Mouse (Mus musculus) embryonic facial prominence, embryonic 14.5 days (tissue): ENCODE data around the gene Cpsf4l. TPM values are rescaled to one million over a fixed set of nuclear protein-coding genes. Genes with fewer than 3 reads are reported as not detected.

Experiments used
- ATAC-seq: fragments of 200-750 bp; cut with Nextera tagmentation; 2 replicates; pipeline ENCODE4 v1.8.0; 2017; ENCODE audit warnings: low read depth, moderate number of reproducible peaks, moderate TSS enrichment
- DNase-seq: peaks from one replicate; pipeline ENCODE4 v3.0.0-alpha.2; 2015; ENCODE audit warnings: low spot score
- H3K27ac ChIP-seq: fragments of 300-500 bp; sonication (generic); replicated peaks from 2 replicates; pipeline ENCODE4 v1.5.1; 2014; ENCODE audit warnings: low read depth, mild to moderate bottlenecking, low read length, moderate library complexity
- H3K27me3 ChIP-seq: fragments of 300-500 bp; sonication (generic); replicated peaks from 2 replicates; pipeline ENCODE4 v1.6.1; 2014; ENCODE audit warnings: low read length; ENCODE audit not compliant: control insufficient read depth, insufficient read depth
- H3K36me3 ChIP-seq: fragments of 300-500 bp; sonication (generic); 2 replicates; pipeline ENCODE4 v1.6.1; 2014; ENCODE audit warnings: low read length, mixed read lengths; ENCODE audit not compliant: control insufficient read depth, insufficient read depth
- H3K4me1 ChIP-seq: fragments of 300-500 bp; sonication (generic); 2 replicates; pipeline ENCODE4 v1.6.1; 2014; ENCODE audit warnings: antibody characterized with exemption, low read length; ENCODE audit not compliant: control insufficient read depth, insufficient read depth
- H3K4me2 ChIP-seq: fragments of 300-500 bp; sonication (generic); 2 replicates; pipeline ENCODE4 v1.6.1; 2014; ENCODE audit warnings: low read depth, mild to moderate bottlenecking, low read length, moderate library complexity, mixed read lengths
- H3K4me3 ChIP-seq: fragments of 300-500 bp; sonication (generic); 2 replicates; pipeline ENCODE4 v1.5.1; 2014; ENCODE audit warnings: low read depth, mild to moderate bottlenecking, low read length
- H3K9ac ChIP-seq: fragments of 300-500 bp; sonication (generic); 2 replicates; pipeline ENCODE4 v1.6.1; 2014; ENCODE audit warnings: low read depth, mild to moderate bottlenecking, low read length, moderate library complexity, mixed read lengths
- H3K9me3 ChIP-seq: fragments of 300-500 bp; sonication (generic); 2 replicates; pipeline ENCODE4 v1.6.1; 2016; ENCODE audit warnings: low read length; ENCODE audit not compliant: control insufficient read depth
- WGBS: fragments of 180-500 bp; shearing (Covaris S2); extraction: QIAGEN DNeasy Blood & Tissue Kit; methylation state at CpG from one replicate; pipeline ENCODE4 v1.1.7; 2014; 5-methylcytosine and 5-hydroxymethylcytosine counted together
- polyA plus RNA-seq: library from polyadenylated mRNA; unstranded; fragments of >200 nt; fragmentation: Nextera tagmentation; extraction: Ambion mirVana; gene quantifications from 2 replicates; pipeline ENCODE4 v1.2.1, GENCODE M21; 2014

The Cpsf4l gene
- polyA plus RNA-seq, 1 experiment from 2014 or later = 1.2 TPM

DNA sequence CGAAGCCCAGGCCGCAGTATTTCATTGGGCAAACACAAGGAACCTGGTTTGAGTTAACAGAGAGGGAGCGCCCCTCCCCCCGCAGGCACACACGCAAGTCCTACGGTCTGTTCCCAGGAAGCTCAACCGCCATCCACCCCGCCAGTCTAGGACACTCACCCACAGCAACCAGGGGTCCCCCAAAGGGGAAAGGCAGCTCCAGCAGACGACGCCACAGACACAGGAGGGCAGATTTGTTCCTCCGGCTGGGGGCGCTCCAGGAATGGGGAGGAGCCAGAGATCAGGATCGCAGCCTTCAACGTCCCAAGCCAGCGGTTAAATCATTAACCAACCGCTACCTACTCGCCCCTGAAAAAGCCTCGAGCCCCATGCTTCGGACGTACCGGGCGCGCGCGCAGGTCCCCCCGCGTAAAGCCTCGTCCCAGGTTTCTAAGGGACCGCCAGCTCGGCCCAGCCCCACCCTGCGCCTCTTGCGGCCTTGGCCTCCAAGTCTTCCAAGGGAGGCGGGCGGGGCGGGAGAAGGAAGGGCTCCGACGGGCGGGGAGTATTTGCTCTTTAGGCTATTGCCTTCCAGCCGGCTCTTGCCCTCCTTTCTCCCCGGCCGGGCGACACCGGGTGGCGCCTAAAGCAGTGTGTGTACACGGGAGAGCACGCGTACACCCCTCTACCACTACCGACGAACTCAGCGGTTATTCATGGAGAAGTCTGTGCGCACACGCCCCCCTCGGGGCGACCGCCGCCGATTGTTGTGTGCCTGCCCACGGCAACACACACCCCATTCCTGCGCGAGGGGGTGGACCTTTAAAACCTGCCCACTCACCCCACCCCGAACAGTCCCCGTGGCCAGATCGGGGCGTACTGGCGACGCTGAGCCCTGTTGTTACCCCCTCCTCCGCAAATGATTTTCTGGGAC lies 41.0 kb upstream of the Cpsf4l start:
- no peaks in the 10 kb centered on the region for H3K9me3 ChIP-seq
- H3K36me3 ChIP-seq = peaks cover 9% of the 10 kb centered on the region; the same call in 1 of the 2 replicates
- H3K4me1 ChIP-seq = peaks cover 29% of the 10 kb centered on the region
- H3K4me3 ChIP-seq = peak overlapping the region; percentile 71
- DNase-seq (peak; percentile 93), ATAC-seq (peak; percentile 56)
- H3K9ac ChIP-seq = peak overlapping the region; percentile 91
- H3K27ac ChIP-seq = peak overlapping the region; percentile 99
- H3K27me3 ChIP-seq = no peaks in the 10 kb centered on the region
- under 1% methylated on average over 54 of the region's 67 CpGs for WGBS
- peak overlapping the region; percentile 94 for H3K4me2 ChIP-seq

DNA sequence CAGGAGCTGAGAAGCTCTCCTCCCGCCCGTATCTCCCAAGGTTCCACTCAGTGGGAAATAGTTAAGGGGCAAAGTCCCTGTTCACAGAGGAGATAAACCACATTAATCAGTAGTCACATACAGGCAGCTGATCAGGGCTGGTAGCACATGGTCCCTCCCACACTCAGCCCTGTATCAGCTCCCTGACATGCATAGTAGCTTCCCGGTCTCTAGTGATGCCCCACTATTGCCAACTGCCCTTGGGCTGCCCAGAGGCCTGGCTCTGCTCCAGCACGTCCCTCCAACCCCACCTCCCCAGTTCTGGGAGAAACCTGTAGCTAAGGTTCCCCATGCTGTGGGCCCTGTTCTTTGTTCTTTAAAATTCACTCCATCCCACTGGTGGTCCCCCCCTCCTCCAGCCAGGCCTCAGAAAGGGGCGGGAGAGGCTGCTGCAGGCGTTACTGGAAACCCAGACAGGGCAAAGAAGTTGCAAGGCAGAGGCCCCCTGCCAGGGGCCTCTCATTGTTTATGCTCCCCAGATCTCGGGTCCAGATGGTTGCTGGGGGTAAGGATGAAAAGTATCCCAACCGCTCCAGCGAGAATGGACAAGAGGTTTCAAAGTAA lies 40.0 kb upstream of the Cpsf4l start:
- 0% methylated on average over 9 of the region's 9 CpGs for WGBS
- peak overlapping the region; percentile 99 for H3K27ac ChIP-seq
- H3K27me3 ChIP-seq = no peaks in the 10 kb centered on the region
- ATAC-seq (peak; percentile 32), DNase-seq (peak; percentile 83)
- peaks cover 15% of the 10 kb centered on the region for H3K36me3 ChIP-seq
- H3K9ac ChIP-seq = peak overlapping the region; percentile 91
- H3K9me3 ChIP-seq = no peaks in the 10 kb centered on the region
- H3K4me2 ChIP-seq = peak overlapping the region; percentile 94
- peak overlapping the region; percentile 71 for H3K4me3 ChIP-seq
- H3K4me1 ChIP-seq = peaks cover 29% of the 10 kb centered on the region

DNA sequence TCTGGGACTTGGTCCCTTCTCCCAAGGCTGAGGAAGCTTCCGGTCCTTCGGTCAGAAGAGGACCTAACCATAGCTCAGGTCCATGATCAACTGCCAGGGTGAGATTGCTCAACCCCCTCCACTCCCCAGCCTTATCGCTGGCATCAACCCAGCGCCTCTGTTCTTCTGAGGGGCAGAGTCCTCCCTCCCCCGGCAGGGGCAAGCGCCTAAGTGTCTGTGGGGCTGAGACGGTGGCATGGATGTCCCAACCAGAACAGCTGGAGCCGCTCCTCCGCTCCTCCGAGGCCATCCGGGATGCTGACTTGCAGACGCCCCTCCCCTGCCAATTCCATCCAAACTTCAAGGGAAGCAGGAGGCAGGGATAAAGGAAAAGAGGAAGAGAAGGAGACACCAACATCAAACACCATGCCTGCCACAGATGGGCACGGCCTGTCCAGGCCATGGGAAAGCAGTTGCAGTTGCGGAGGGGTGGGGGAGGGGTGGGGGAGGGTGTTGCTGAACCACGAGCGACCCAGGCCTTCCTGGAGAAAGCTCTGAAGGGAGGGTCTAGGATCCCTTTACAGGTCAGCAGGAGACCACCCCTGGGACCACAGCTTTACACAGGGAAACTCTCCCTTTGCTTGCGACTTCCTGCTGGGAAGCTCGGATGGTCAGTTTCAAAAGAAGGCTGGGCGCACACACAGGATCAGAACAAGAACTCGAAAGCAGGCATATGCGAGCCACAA lies 39.1 kb upstream of the Cpsf4l start:
- Histone ChIP-seq H3K27me3 (no peaks in the 10 kb centered on the region), H3K4me1 (peaks cover 29% of the 10 kb centered on the region), H3K36me3 (peaks cover 22% of the 10 kb centered on the region), H3K9me3 (no peaks in the 10 kb centered on the region), H3K9ac (peak overlapping the region; percentile 91), H3K27ac (peak overlapping the region; percentile 99), H3K4me3 (peak overlapping the region; percentile 71), H3K4me2 (peak overlapping the region; percentile 94)
- no peak for ATAC-seq
- WGBS = 10% methylated on average over 20 of the region's 21 CpGs
- DNase-seq = no peak

DNA sequence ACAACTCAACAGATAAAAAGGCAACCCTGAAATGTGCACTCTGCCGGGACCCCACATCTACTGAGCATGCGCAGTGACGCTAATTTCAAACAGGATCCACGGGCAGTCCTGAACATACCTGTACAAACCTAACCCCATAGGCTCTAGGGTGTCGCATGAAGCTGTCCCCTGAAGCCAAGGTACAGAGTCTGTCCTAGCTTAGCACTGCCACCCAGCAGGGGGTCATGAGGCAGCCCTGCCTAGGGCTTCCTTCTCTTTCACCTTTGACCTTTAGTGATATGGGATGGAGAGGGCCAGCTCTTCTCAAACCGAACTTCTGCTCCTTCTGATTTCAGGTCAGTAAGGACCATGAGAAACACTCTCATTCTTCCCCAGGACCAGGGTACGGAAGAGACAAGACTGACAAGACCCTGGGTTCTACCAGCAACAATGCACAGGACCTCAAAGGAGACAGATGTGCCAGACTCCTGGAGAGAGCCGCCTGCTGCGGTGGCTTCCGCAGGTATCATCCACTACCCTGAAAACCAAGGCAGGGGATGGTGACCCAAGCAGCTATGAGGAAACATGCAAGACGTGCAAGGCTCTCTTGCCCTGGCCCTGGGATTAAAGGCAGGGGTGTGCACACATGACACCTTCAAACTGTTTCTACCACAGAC lies 38.0 kb upstream of the Cpsf4l start:
- H3K36me3 ChIP-seq = peaks cover 31% of the 10 kb centered on the region
- peaks cover 5% of the 10 kb centered on the region; the same call in 1 of the 2 replicates for H3K9me3 ChIP-seq
- DNase-seq (no peak), ATAC-seq (no peak)
- 70% methylated on average over 11 of the region's 11 CpGs for WGBS
- peaks cover 29% of the 10 kb centered on the region for H3K4me1 ChIP-seq
- no peaks in the 10 kb centered on the region for H3K27me3 ChIP-seq
- H3K4me3 ChIP-seq = peak overlapping the region; percentile 71
- H3K9ac ChIP-seq = peak overlapping the region; percentile 91; the same call in 1 of the 2 replicates
- peak overlapping the region; percentile 94 for H3K4me2 ChIP-seq
- H3K27ac ChIP-seq = no peak overlapping the region

DNA sequence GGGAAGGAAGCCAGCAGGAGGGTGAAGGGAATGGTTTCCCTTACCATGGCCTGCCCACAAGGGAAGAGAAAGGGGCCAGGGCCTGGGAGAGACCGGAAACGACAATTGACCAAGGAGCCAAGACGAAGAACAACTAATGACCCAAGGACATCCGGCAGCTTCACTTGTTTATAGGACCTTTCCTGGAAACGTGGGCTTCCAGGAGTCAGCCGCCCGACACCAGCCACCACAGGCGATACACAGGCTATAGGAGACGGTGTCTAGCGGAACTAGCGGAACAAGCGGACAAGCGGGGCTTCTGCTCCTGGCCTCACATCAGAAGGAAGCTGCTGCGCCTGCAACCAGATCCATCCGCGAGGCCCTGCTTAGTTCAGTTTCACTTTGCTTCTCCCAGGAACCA lies 37.2 kb upstream of the Cpsf4l start:
- no peaks in the 10 kb centered on the region for H3K27me3 ChIP-seq
- peaks cover 25% of the 10 kb centered on the region for H3K4me1 ChIP-seq
- H3K9ac ChIP-seq = peak overlapping the region; percentile 35
- peak overlapping the region; percentile 25; the same call in 1 of the 2 replicates for H3K27ac ChIP-seq
- no peak for ATAC-seq
- H3K4me3 ChIP-seq = peak overlapping the region; percentile 71
- H3K9me3 ChIP-seq = peaks cover 6% of the 10 kb centered on the region; the same call in 1 of the 2 replicates
- H3K36me3 ChIP-seq = peaks cover 37% of the 10 kb centered on the region
- H3K4me2 ChIP-seq = peak overlapping the region; percentile 94
- DNase-seq = peak; percentile 82
- 52% methylated on average over 16 of the region's 16 CpGs for WGBS

DNA sequence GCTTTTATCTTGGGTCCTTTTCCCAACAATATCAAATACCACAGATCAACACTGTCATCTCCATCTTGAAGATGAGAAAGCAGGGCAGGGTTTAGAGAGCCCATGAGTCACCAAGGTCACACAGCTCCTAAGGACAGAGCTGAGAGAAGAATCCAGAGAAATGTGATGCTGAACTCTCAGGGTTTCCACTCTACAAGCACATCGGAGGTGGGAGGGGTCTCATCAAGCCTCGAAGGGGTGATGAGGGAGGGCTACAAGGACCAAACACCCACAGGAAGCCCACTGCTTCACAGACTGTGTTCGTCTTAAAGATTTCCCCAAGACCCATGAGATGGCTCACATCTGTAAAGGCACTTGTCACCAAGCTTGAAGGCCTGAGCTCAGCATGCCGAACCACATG lies 36.1 kb upstream of the Cpsf4l start:
- Histone ChIP-seq H3K4me3 (no peak overlapping the region), H3K9ac (no peak overlapping the region), H3K4me2 (no peak overlapping the region), H3K27me3 (no peaks in the 10 kb centered on the region), H3K4me1 (peaks cover 24% of the 10 kb centered on the region), H3K27ac (no peak overlapping the region), H3K36me3 (peaks cover 40% of the 10 kb centered on the region), H3K9me3 (peaks cover 6% of the 10 kb centered on the region; the same call in 1 of the 2 replicates)
- no peak for DNase-seq
- 74% methylated on average over 4 of the region's 4 CpGs for WGBS
- ATAC-seq = no peak

DNA sequence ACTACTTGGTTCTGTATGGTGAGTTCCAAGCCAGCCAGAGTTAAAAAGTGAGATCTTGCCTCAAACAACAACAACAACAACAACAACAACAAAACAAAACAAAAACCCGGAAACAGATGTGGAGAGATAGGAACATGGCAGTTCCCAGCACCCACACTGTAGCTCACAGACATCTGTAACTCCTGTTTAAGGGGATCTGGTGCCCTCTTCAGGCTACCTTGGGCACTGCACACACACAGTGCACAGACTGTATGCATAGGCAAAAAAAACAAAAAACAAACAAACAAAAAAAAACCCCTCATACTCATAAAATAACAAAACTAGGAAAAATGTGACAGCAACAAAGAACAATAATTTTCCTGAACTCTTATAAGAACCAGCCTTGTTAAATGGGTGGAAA lies 33.2 kb upstream of the Cpsf4l start:
- Histone ChIP-seq H3K4me3 (no peak overlapping the region), H3K36me3 (peaks cover 52% of the 10 kb centered on the region), H3K9me3 (peaks cover 6% of the 10 kb centered on the region; the same call in 1 of the 2 replicates), H3K27ac (no peak overlapping the region), H3K4me1 (peaks cover 24% of the 10 kb centered on the region), H3K27me3 (no peaks in the 10 kb centered on the region), H3K4me2 (no peak overlapping the region), H3K9ac (no peak overlapping the region)
- no peak for ATAC-seq
- WGBS = 87% methylated on average over 1 of the region's 1 CpGs
- DNase-seq = no peak

DNA sequence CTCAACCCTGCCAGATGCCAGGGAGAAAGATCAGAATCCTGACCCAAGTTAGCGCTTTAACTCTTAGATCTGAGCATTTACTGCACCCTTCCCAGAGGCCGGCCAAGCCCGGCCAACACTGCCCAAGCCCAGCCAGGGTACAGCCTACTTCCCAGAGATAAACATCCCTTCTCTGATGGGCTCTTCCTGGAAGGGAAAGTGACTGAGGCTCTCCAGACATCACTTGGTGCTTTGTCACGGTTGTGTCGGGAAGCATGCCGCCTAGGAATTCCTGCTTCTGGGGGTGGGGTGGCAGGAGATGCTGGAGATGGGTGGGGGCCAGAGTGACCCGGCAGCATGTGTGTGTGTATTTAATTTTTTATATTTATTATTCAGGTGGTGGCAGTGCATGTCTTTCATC lies 30.3 kb upstream of the Cpsf4l start:
- WGBS = 79% methylated on average over 7 of the region's 7 CpGs
- no peak overlapping the region for H3K9ac ChIP-seq
- ATAC-seq (no peak), DNase-seq (no peak)
- peaks cover 23% of the 10 kb centered on the region for H3K4me1 ChIP-seq
- H3K27me3 ChIP-seq = no peaks in the 10 kb centered on the region
- no peak overlapping the region for H3K4me3 ChIP-seq
- H3K9me3 ChIP-seq = peaks cover 6% of the 10 kb centered on the region; the same call in 1 of the 2 replicates
- H3K27ac ChIP-seq = no peak overlapping the region
- peaks cover 37% of the 10 kb centered on the region for H3K36me3 ChIP-seq
- H3K4me2 ChIP-seq = no peak overlapping the region
